Mouse (Mus musculus) C2C12 (cell line): ENCODE measurements around the gene Pf4. TPM values are rescaled to one million over a fixed set of nuclear protein-coding genes. Genes with fewer than 3 reads are reported as not detected.

Experiments
- H3K27me3 ChIP-seq: one replicate; pipeline ENCODE4 v1.6.1; 2011; ENCODE audit not compliant: control insufficient read depth, insufficient read depth, insufficient read length
- H3K36me3 ChIP-seq: one replicate; pipeline ENCODE4 v1.6.1; 2011; ENCODE audit not compliant: control insufficient read depth, insufficient read depth
- H3K4me3 ChIP-seq: one replicate; pipeline ENCODE4 v1.5.1; 2011; ENCODE audit warnings: mild to moderate bottlenecking, control low read depth; ENCODE audit not compliant: poor library complexity, insufficient read depth, severe bottlenecking
- H3K79me2 ChIP-seq: one replicate; pipeline ENCODE4 v1.6.1; 2011; ENCODE audit not compliant: control insufficient read depth, insufficient read depth
- H3K79me3 ChIP-seq: one replicate; pipeline ENCODE4 v1.6.1; 2011; ENCODE audit warnings: low read depth, control low read depth
- H3ac ChIP-seq: one replicate; pipeline ENCODE3; 2011; ENCODE audit warnings: low read depth; ENCODE audit not compliant: control insufficient read depth, insufficient read length
- CEBPB ChIP-seq: IDR thresholded peaks from one replicate; pipeline ENCODE4 v1.6.1; 2011; ENCODE audit warnings: low read depth, mild to moderate bottlenecking, control low read depth, moderate library complexity
- CTCF ChIP-seq: IDR thresholded peaks from one replicate; pipeline ENCODE4 v1.5.1; 2011; ENCODE audit not compliant: control insufficient read depth, insufficient read depth, insufficient read length
- FOSL1 ChIP-seq: IDR thresholded peaks from one replicate; pipeline ENCODE4 v1.8.0; 2011; ENCODE audit warnings: mild to moderate bottlenecking, low read length; ENCODE audit not compliant: poor library complexity, insufficient read depth, severe bottlenecking
- MAX ChIP-seq: IDR thresholded peaks from one replicate; pipeline ENCODE4 v1.6.1; 2011; ENCODE audit warnings: mild to moderate bottlenecking, control low read depth
- MYOD1 ChIP-seq: IDR thresholded peaks from one replicate; pipeline ENCODE4 v1.6.1; 2011; ENCODE audit warnings: low read depth; ENCODE audit not compliant: control insufficient read depth, insufficient read length
- MYOG ChIP-seq: IDR thresholded peaks from one replicate; pipeline ENCODE4 v1.6.1; 2011; ENCODE audit not compliant: control insufficient read depth, insufficient read length; ENCODE audit errors: extremely low read depth
- USF1 ChIP-seq: IDR thresholded peaks from one replicate; pipeline ENCODE4 v1.6.1; 2011; ENCODE audit warnings: low read depth, mild to moderate bottlenecking, control low read depth, moderate library complexity
- polyA plus RNA-seq: library from polyadenylated mRNA; unstranded; fragments of >200 nt; fragmentation: generic; extraction: Trizol; gene quantifications from one replicate; pipeline ENCODE4 v1.2.1, GENCODE M21; 2012; ENCODE audit warnings: missing spikeins

The Pf4 gene
- polyA plus RNA-seq, 1 experiment: not detected

DNA sequence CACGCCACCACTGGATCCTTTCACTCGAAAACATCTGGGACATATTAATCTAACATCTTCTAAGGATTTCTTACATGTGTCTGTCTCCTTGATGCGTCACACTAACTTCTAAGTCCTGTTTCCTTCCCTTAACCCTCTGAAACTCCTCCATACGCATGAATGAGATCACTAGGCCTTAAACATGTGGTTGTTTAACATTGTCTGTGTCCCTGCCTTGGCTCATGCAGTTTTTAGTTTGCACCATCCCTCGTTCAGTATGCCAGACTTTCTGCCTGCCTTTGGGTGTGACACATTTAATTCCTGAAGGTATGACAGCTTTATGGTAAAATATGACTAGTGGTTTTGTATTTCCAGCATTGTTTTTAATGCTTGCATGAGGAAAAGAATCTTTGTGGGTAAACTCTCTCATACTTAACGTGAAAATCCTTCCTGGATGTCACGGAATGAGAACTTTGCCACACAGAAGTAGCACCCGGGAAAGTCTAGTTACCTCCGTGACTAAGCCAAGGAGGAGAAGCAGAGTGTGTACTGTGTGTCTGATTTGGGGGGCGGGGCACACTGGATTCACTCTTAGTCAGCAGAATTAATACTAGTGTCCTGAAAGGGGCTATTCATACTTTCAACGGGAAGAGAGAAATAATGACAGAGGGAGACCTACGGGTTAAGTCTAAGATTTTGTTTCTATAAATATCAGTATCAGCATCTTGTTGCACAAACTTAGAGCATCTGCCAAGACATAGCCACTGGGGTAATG, 8.1 kb upstream of the Pf4 start:
- Histone ChIP-seq H3K4me3 (no peak overlapping the region), H3K79me3 (no peaks in the 10 kb centered on the region), H3K36me3 (no peaks in the 10 kb centered on the region), H3ac (no peak overlapping the region), H3K27me3 (no peaks in the 10 kb centered on the region), H3K79me2 (no peaks in the 10 kb centered on the region)
- TF ChIP-seq FOSL1: peak; percentile 3
- no peak for TF ChIP-seq MYOG
- no peak for TF ChIP-seq CEBPB
- TF ChIP-seq MAX: peak; percentile 88
- peak; percentile 31 for TF ChIP-seq MYOD1

DNA sequence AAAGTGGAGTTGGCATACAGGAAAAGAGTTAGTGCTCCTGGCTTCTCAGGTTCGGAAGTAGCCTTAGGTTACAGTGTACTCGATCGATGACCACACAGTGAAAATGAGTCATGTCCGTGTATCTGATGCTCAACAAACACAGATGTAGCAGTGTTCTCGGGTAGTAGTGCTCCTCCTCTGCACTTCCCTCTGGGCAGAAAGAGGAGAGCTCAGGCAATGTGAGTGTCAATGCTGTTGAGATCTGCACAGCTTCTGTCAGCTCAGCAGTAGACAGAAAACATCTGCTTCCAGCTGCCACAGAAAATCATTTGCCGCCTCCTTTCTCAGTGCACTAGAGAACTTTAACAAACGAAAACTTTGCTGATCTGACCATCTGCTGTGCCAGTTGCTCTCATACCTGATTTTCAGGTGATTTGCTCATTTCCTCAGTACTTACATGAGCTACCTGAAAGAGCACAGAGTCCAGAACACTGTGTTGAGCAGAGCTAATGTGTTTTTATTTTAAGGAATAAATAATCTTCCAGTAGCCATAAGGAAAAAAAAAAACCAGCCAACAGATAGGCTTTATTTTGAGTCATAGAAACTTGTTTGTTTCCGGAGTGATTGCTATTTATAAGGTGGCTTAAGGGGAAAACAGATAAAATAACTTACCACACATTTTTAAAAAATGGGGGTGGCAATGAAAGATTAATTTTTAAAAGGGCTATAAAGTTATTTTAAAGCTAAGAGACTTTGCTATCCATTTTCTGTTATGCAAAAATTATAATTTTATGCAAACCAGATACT, 6.2 kb upstream of the Pf4 start:
- no peak overlapping the region for H3K4me3 ChIP-seq
- no peaks in the 10 kb centered on the region for H3K79me3 ChIP-seq
- TF ChIP-seq USF1: no peak
- no peak for TF ChIP-seq FOSL1
- TF ChIP-seq CEBPB: no peak
- TF ChIP-seq MYOD1: peak; percentile 4
- TF ChIP-seq CTCF: no peak
- TF ChIP-seq MYOG: no peak
- H3K27me3 ChIP-seq: no peaks in the 10 kb centered on the region
- no peaks in the 10 kb centered on the region for H3K79me2 ChIP-seq
- H3ac ChIP-seq: no peak overlapping the region
- H3K36me3 ChIP-seq: no peaks in the 10 kb centered on the region

DNA sequence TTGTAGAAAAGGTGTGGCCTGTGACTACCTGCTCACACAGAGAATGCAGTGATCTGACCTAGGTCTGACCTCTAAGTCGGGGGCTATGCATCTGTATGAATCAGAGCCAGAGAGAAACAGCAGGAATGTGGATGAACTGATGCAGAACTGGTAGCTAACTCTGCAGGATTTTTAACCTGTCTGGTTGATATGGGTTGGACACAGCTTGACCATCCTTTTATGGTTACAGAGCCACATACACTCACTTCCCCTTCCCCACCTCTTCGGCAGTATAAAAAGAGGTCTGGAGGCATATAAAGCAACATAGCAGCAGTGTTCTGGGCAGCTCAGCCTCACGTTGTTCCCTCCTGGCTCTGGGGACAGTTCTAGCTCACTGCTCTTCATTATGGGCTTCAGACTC, 4.0 kb upstream of the Pf4 start, which contains the start of gene Ppbp:
Gene Ppbp (plus strand): TSS at position 301 of the 400 bp plus-strand sequence.
- H3K79me2 ChIP-seq: no peaks in the 10 kb centered on the region
- TF ChIP-seq USF1: no peak
- TF ChIP-seq MAX: no peak
- no peak for TF ChIP-seq CTCF
- TF ChIP-seq MYOD1: no peak
- no peak for TF ChIP-seq MYOG
- no peak for TF ChIP-seq FOSL1
- no peak for TF ChIP-seq CEBPB

DNA sequence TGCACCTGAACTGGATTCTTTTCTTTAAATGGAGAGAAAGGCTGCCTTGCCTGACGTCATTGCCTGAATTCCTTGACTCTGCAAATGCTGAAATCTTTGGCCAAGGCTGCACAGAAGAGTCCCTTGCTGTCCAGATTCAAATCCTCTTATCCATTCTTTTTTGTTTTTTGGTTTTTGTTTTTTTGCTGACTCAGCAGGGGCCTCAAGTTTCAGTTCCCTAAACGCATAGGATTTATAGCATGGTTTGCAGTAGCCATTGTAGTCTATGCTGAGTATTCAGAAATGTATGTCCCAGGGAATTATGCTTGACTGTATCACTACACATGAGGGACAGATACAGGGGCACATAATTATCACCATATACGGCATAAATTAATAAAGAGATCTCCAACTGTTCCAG, 866 bp upstream of the Pf4 start:
- no peak for TF ChIP-seq CEBPB
- no peak for TF ChIP-seq CTCF
- no peak for TF ChIP-seq USF1
- no peak for TF ChIP-seq MYOD1
- TF ChIP-seq FOSL1: no peak
- TF ChIP-seq MAX: no peak
- TF ChIP-seq MYOG: no peak
- H3K36me3 ChIP-seq: no peaks in the 10 kb centered on the region
- no peak overlapping the region for H3K4me3 ChIP-seq
- H3K79me2 ChIP-seq: no peaks in the 10 kb centered on the region
- no peaks in the 10 kb centered on the region for H3K79me3 ChIP-seq
- H3ac ChIP-seq: no peak overlapping the region
- H3K27me3 ChIP-seq: no peaks in the 10 kb centered on the region

More for the DNA sequence above, 4.0 kb upstream of the Pf4 start, which contains the start of gene Ppbp:
- Histone ChIP-seq H3K4me3 (no peak within 1 kb of the TSS), H3K79me3 (no peaks in the 10 kb centered on the region), H3ac (no peak within 1 kb of the TSS), H3K36me3 (no peaks in the 10 kb centered on the region), H3K27me3 (no peaks in the 10 kb centered on the region)

DNA sequence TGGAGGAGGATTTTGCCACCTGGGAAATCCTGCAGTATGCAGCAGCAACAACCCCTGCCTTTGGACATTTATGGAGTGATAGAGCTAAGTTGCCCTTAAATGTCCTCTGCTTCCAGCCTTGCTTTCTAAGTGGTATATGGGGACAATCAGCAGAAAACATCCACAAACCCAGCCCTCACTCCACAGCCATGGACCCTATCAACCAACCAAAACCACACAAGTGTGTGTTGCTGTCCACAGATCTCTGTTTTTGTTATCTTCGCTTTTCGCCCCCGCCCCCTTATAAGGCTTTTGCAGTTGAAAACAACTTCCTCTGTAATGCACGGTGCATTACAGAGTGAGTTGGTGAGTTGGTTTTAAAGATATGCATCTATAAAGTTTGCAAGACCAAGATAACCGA, 3.3 kb downstream of the Pf4 start:
- Histone ChIP-seq H3K79me2 (no peaks in the 10 kb centered on the region), H3K79me3 (no peaks in the 10 kb centered on the region), H3K27me3 (no peaks in the 10 kb centered on the region), H3K36me3 (no peaks in the 10 kb centered on the region), H3K4me3 (no peak overlapping the region), H3ac (no peak overlapping the region)
- TF ChIP-seq MAX: no peak
- TF ChIP-seq FOSL1: no peak
- TF ChIP-seq MYOG: no peak
- no peak for TF ChIP-seq CEBPB
- TF ChIP-seq USF1: no peak
- no peak for TF ChIP-seq CTCF
- TF ChIP-seq MYOD1: no peak
